Comparison of ENCODE assay signal across 7 mouse cellular contexts in genomic region chrX:71052115-71052478, GRCm38 (mm10). TPM values are rescaled to one million over a fixed set of nuclear protein-coding genes. Genes with fewer than 3 reads are reported as not detected.
DNase-seq lines count a peak whose midpoint lies in the region; ATAC-seq and TF ChIP-seq lines count a peak whose summit lies in the region.

No protein-coding gene starts in this region.

- no peaks in the 10 kb centered on the region for H3K36me3 ChIP-seq in forebrain, embryonic 10.5 days (replicated peaks)
- no peaks in the 10 kb centered on the region for H3K36me3 ChIP-seq in heart, embryonic 12.5 days
- H3K36me3 ChIP-seq in kidney, embryonic 16.5 days (ENCODE audit: insufficient read depth, low read length) = no peaks in the 10 kb centered on the region
- no peaks in the 10 kb centered on the region for H3K36me3 ChIP-seq in limb, embryonic 14.5 days (ENCODE audit: control insufficient read depth, insufficient read depth, low read length)
- H3K36me3 ChIP-seq in midbrain, embryonic 13.5 days = no peaks in the 10 kb centered on the region
- no peaks in the 10 kb centered on the region for H3K36me3 ChIP-seq in stomach, embryonic 14.5 days (ENCODE audit: control insufficient read depth, insufficient read depth, low read length)

- TF ChIP-seq POLR2A in limb, embryonic 14.5 days (IDR thresholded peaks at IDR 0.05; ENCODE audit: borderline replicate concordance, extremely low read depth, insufficient read depth, insufficient read length) = no peak

- peak overlapping the region; percentile 89 for H3K27ac ChIP-seq in forebrain, embryonic 10.5 days
- H3K27ac ChIP-seq in heart, embryonic 12.5 days (ENCODE audit: poor library complexity, severe bottlenecking) = 0 out of 2 replicates have a peak overlapping the region, but pooled peaks have one; percentile 11
- no peak overlapping the region for H3K27ac ChIP-seq in kidney, embryonic 16.5 days (ENCODE audit: low read length)
- H3K27ac ChIP-seq in limb, embryonic 14.5 days (replicated peaks; ENCODE audit: low read depth, low read length) = no peak overlapping the region
- peak overlapping the region; percentile 84 for H3K27ac ChIP-seq in midbrain, embryonic 13.5 days
- no peak overlapping the region for H3K27ac ChIP-seq in stomach, embryonic 14.5 days (ENCODE audit: low read length)

- WGBS in forebrain, embryonic 10.5 days = 37% methylated on average over 18 of the region's 19 CpGs
- WGBS in heart, embryonic 12.5 days = 22% methylated on average over 16 of the region's 19 CpGs
- WGBS in kidney, embryonic 16.5 days = 23% methylated on average over 19 of the region's 19 CpGs
- 31% methylated on average over 18 of the region's 19 CpGs for WGBS in limb, embryonic 14.5 days
- 21% methylated on average over 17 of the region's 19 CpGs for WGBS in midbrain, embryonic 13.5 days
- WGBS in stomach, embryonic 14.5 days = 20% methylated on average over 19 of the region's 19 CpGs

- peaks cover 72% of the 10 kb centered on the region for H3K27me3 ChIP-seq in forebrain, embryonic 10.5 days (ENCODE audit: poor library complexity, severe bottlenecking)
- peaks cover 27% of the 10 kb centered on the region for H3K27me3 ChIP-seq in heart, embryonic 12.5 days (replicated peaks)
- H3K27me3 ChIP-seq in kidney, embryonic 16.5 days (ENCODE audit: insufficient read depth, low read length) = peaks cover 25% of the 10 kb centered on the region; the same call in 1 of the 2 replicates
- H3K27me3 ChIP-seq in limb, embryonic 14.5 days (ENCODE audit: control insufficient read depth, insufficient read depth, low read length) = peaks cover 4% of the 10 kb centered on the region
- peaks cover 5% of the 10 kb centered on the region for H3K27me3 ChIP-seq in midbrain, embryonic 13.5 days
- H3K27me3 ChIP-seq in stomach, embryonic 14.5 days (ENCODE audit: control insufficient read depth, insufficient read depth, low read length) = no peaks in the 10 kb centered on the region

- peak overlapping the region; percentile 72 for H3K9ac ChIP-seq in heart, embryonic 12.5 days
- peak overlapping the region; percentile 61 for H3K9ac ChIP-seq in kidney, embryonic 16.5 days (replicated peaks; ENCODE audit: low read length)
- H3K9ac ChIP-seq in limb, embryonic 14.5 days (ENCODE audit: low read depth, low read length, severe bottlenecking) = peak overlapping the region; percentile 36; the same call in 1 of the 2 replicates
- H3K9ac ChIP-seq in midbrain, embryonic 13.5 days (replicated peaks) = peak overlapping the region; percentile 72
- H3K9ac ChIP-seq in stomach, embryonic 14.5 days (replicated peaks; ENCODE audit: low read depth, low read length) = peak overlapping the region; percentile 40; the same call in 1 of the 2 replicates

- peak; percentile 30 for ATAC-seq in heart, embryonic 12.5 days (ENCODE audit: insufficient number of reproducible peaks, low FRiP score)
- ATAC-seq in kidney, embryonic 16.5 days (ENCODE audit: low FRiP score, low TSS enrichment) = peak; percentile 67
- peak; percentile 23; the same call in 1 of the 2 replicates for ATAC-seq in limb, embryonic 14.5 days (ENCODE audit: low FRiP score, low read depth)
- ATAC-seq in midbrain, embryonic 13.5 days = peak; percentile 77
- ATAC-seq in stomach, embryonic 14.5 days (ENCODE audit: insufficient number of reproducible peaks, insufficient read depth, low FRiP score, low read depth) = peak; percentile 66; the same call in 1 of the 2 replicates

- H3K4me3 ChIP-seq in forebrain, embryonic 10.5 days = peak overlapping the region; percentile 60
- peak overlapping the region; percentile 56 for H3K4me3 ChIP-seq in heart, embryonic 12.5 days
- peak overlapping the region; percentile 54 for H3K4me3 ChIP-seq in kidney, embryonic 16.5 days (ENCODE audit: low read length)
- H3K4me3 ChIP-seq in limb, embryonic 14.5 days (replicated peaks; ENCODE audit: low read length) = peak overlapping the region; percentile 44
- H3K4me3 ChIP-seq in midbrain, embryonic 13.5 days (replicated peaks) = peak overlapping the region; percentile 55
- peak overlapping the region; percentile 43 for H3K4me3 ChIP-seq in stomach, embryonic 14.5 days (ENCODE audit: low read depth, low read length)

- H3K4me1 ChIP-seq in forebrain, embryonic 10.5 days = peaks cover 32% of the 10 kb centered on the region
- peaks cover 10% of the 10 kb centered on the region for H3K4me1 ChIP-seq in heart, embryonic 12.5 days (replicated peaks)
- 0 out of 2 replicates have a peak, but pooled peaks cover 4% of the 10 kb centered on the region for H3K4me1 ChIP-seq in kidney, embryonic 16.5 days (ENCODE audit: insufficient read depth, low read length)
- H3K4me1 ChIP-seq in limb, embryonic 14.5 days (ENCODE audit: control insufficient read depth, insufficient read depth, low read length) = no peaks in the 10 kb centered on the region
- H3K4me1 ChIP-seq in midbrain, embryonic 13.5 days (replicated peaks) = peaks cover 19% of the 10 kb centered on the region; the same call in 1 of the 2 replicates
- H3K4me1 ChIP-seq in stomach, embryonic 14.5 days (ENCODE audit: control insufficient read depth, insufficient read depth, low read length) = no peaks in the 10 kb centered on the region

- no peaks in the 10 kb centered on the region for H3K9me3 ChIP-seq in forebrain, embryonic 10.5 days
- no peaks in the 10 kb centered on the region for H3K9me3 ChIP-seq in heart, embryonic 12.5 days (replicated peaks)
- no peaks in the 10 kb centered on the region for H3K9me3 ChIP-seq in kidney, embryonic 16.5 days (ENCODE audit: low read length)
- H3K9me3 ChIP-seq in limb, embryonic 14.5 days (ENCODE audit: control insufficient read depth, low read length) = no peaks in the 10 kb centered on the region
- H3K9me3 ChIP-seq in midbrain, embryonic 13.5 days = no peaks in the 10 kb centered on the region
- no peaks in the 10 kb centered on the region for H3K9me3 ChIP-seq in stomach, embryonic 14.5 days (ENCODE audit: control insufficient read depth, low read depth, low read length)

- peak; percentile 3 for DNase-seq in c-Kit-positive CD71-positive TER-119-positive erythroid progenitor cells, embryonic 14.5 days (ENCODE audit: low spot score)
- peak; percentile 75 for DNase-seq in forebrain, embryonic 10.5 days (ENCODE audit: extremely low spot score, low spot score)
- DNase-seq in limb, embryonic 14.5 days (ENCODE audit: low spot score) = no peak

- peak overlapping the region; percentile 84 for H3K4me2 ChIP-seq in heart, embryonic 12.5 days
- peak overlapping the region; percentile 72 for H3K4me2 ChIP-seq in kidney, embryonic 16.5 days (replicated peaks; ENCODE audit: low read depth, low read length)
- peak overlapping the region; percentile 66 for H3K4me2 ChIP-seq in limb, embryonic 14.5 days (replicated peaks; ENCODE audit: low read depth, low read length, severe bottlenecking)
- peak overlapping the region; percentile 72 for H3K4me2 ChIP-seq in midbrain, embryonic 13.5 days (replicated peaks)
- H3K4me2 ChIP-seq in stomach, embryonic 14.5 days (replicated peaks; ENCODE audit: low read depth, low read length) = peak overlapping the region; percentile 59

RNA-seq across cellular contexts. Expression of gene Mamld1, which starts 2.0 kb away (rescaled TPM):
- 4.4 and 5.1 TPM in 2 replicates for polyA plus RNA-seq in forebrain, embryonic 10.5 days (2016; fragmentation: Nextera tagmentation; extraction: Ambion mirVana)
- polyA plus RNA-seq in heart, embryonic 12.5 days (2016; fragmentation: Nextera tagmentation; extraction: Ambion mirVana) = 3.1 and 3.8 TPM in 2 replicates
- 2.5 and 3.1 TPM in 2 replicates for polyA plus RNA-seq in kidney, embryonic 16.5 days (2015; fragmentation: Nextera tagmentation; extraction: Ambion mirVana)
- polyA plus RNA-seq in limb, embryonic 14.5 days (2012; rRNA removed) = 3.9 and 5.0 TPM in 2 replicates
- polyA plus RNA-seq in limb, embryonic 14.5 days (2014; fragmentation: Nextera tagmentation; extraction: Ambion mirVana) = 3.6 and 4.0 TPM in 2 replicates
- polyA plus RNA-seq in midbrain, embryonic 13.5 days (2015; fragmentation: Nextera tagmentation; extraction: Ambion mirVana) = 4.0 and 5.3 TPM in 2 replicates
- polyA plus RNA-seq in stomach, embryonic 14.5 days (2014; fragmentation: Nextera tagmentation; extraction: Ambion mirVana) = 3.4 and 3.8 TPM in 2 replicates

Comparison
In these comparisons a context has a peak if more than half of its experiments do, and no peak if none do; other contexts are left out.
1. H3K27ac ChIP-seq: peak in forebrain, embryonic 10.5 days (single experiment), heart, embryonic 12.5 days (single experiment) and midbrain, embryonic 13.5 days (single experiment); none in kidney, embryonic 16.5 days (single experiment), limb, embryonic 14.5 days (single experiment) and stomach, embryonic 14.5 days (single experiment).
2. ATAC-seq: peak in every context shown above with its lines; median percentile 77 in midbrain, embryonic 13.5 days; 67 in kidney, embryonic 16.5 days; 66 in stomach, embryonic 14.5 days; 30 in heart, embryonic 12.5 days; 23 in limb, embryonic 14.5 days.
3. Peak in every context shown above with its lines, with median percentiles within 50 percentile points of each other: H3K4me3 ChIP-seq, H3K4me2 ChIP-seq and H3K9ac ChIP-seq.